Mouse (Mus musculus) frontal cortex, adult (tissue): Measurements from ENCODE around the gene Rab32.

ENCODE experiments used
- ATAC-seq: cut with Nextera tagmentation; 2 replicates; pipeline ENCODE4 v1.9.2; 2017; ENCODE audit warnings: mild to moderate bottlenecking, moderate library complexity, mixed read lengths; ENCODE audit not compliant: low TSS enrichment

The Rab32 gene

DNA sequence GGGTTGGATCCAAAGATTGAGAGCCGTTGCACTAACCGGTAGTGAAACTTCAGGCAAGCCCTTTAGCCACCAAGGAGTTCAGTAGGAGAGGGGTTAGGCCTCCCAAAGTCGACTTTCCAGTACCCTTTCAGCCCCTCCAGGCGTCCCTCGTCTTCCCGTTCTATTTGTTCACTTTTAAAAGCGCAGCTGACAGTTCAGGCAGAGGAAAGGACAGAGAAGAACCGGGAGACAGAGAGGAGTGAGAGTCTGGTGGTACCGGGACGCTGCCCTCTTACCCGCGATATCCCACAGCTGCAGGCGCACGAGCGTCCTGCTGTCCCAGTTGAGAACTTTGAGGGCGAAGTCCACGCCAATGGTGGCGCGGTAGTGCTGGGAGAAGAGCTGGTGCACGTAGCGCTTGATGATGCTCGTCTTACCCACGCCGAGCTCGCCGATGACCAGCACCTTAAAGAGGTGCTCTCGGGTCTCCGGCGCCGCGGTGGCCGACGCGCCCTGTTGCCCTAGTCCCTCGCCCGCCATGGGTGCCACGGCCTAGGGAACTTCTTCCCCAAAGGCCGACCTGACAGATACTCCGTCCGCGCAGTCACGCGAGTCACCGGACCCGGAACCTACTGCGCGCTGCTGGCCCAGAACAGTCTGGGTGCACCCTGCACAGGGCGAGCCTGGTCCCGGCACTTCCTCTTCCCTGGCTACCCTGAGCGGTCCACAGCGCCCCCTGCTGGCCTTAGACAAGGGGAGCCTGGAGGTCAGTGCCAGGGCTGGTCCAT lies at the start of gene Rab32:
Gene Rab32 (minus strand): TSS at position 696 of the 767 bp plus-strand sequence.
- peak; percentile 95 for ATAC-seq

DNA sequence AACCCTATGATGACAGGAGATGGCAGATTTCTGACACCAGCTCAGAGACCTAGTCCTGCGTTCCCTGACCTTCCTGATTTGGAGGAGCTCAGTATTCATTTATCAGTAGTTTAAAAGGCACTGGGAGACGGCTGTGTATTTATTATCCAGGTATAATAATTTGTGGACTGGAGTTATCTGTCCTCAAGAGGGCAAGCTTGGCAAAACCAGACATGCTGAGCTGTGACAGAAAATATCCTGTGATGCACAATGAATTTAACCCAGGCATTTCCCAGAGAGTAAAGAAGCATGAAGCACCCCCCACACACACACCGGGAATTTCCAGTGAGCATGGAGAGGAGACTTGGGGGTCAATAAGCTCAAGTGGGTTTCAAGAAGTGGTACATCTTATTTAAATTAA lies 42.7 kb upstream of the Rab32 start:
- ATAC-seq: no peak

DNA sequence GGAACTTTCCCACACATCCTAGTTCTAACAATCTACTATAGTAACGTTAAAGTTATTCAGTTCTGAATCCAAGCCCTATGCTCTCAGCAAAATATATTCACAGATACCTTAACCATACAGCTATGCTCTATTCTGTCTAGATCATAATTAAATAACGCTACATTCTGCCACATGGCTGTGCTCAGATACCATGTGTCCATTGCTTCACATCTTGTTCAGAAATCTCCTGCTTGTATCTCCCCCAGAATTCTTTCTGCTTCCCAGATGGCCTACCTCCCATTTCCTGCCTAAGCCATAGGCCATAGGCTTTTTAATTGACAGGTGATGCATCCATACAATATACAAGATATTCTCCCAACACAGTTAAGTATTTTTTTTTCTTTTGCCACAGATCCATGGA lies 39.4 kb upstream of the Rab32 start:
- peak; percentile 65 for ATAC-seq

- ATAC-seq: no peak
These were observed 22.7 kb upstream of the Rab32 start for GRCm38 (mm10) chr10:10580811-10581210.

GRCm38 (mm10) chr10:10579821-10580220 lies 21.8 kb upstream of the Rab32 start:
- no peak for ATAC-seq

DNA sequence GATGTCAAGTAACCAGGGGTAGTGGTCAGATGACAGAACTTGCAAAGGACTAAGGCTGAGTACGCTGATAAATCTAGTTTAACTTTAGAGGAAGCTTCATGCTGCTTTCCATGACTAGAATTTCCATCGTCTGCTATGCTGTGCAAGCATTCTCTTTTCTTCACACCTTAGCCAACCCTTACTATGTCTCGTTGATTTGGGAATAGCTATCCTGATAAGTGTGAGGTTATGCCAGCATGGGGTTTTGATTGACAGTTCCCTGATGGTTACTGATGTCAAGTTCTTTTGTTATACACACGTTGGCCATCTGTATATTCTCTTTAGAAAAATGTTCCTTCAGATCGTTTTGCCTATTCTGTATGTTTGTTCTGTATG lies 259 bp upstream of the Rab32 start:
- no peak; the same call in 1 of the 2 replicates for ATAC-seq

- no peak for ATAC-seq
These were observed 980 bp downstream of the Rab32 start for GRCm38 (mm10) chr10:10557085-10557484.

GRCm38 (mm10) chr10:10555676-10556075 lies 2.4 kb downstream of the Rab32 start:
- ATAC-seq: no peak

DNA sequence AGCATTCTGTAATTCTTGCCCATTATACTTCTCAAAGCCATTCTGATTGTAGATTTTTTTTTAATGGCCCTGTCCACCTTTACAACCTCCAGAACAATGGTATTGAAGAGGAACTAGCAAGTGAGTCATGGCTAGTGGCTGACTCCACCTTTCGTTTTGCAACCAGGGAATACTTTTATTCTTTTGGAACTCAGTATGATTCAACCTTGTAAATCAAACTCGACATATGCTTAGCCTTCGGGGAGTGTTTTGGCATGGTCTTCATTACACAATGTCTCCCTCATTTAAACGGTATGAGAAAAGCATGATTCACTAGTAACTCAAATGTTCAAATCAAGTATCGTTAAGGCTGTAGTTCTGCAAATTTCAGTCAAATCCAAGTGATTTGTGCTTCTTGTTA lies 2.8 kb downstream of the Rab32 start:
- ATAC-seq: no peak

DNA sequence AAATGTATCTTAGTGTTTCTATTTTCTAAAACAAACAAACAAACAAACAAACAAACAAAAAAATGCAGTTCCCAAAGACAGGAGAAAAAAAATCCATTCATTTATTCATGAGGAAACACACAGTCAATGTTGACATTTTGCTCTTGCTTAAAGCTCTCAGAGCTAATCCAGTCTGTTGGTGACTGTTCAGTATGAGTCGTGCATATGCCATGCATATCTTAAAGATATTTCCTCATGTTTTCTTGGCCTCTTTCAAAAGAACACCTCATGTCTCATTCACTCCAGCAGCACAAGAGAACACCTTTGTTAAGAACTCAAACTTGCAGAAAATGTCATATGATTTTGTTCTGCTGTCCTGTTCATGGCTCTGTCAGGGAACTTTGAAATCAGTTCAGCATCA lies 7.9 kb downstream of the Rab32 start:
- no peak for ATAC-seq

- peak; percentile 86 for ATAC-seq
These were observed 11.4 kb downstream of the Rab32 start for GRCm38 (mm10) chr10:10546623-10547022.

- peak; percentile 86 for ATAC-seq
These were observed 13.1 kb downstream of the Rab32 start for GRCm38 (mm10) chr10:10544955-10545354.
